Mouse (Mus musculus) liver, embryonic 11.5 days (tissue): Measurements from ENCODE around the gene Tacstd2. TPM values are rescaled to one million over a fixed set of nuclear protein-coding genes. Genes with fewer than 3 reads are reported as not detected.
"Not testable (repeated sequence)": the region's sequence is repeated elsewhere in the genome, so short reads cannot be mapped to it uniquely, and the experiment has no call there.

Experiments used
- ATAC-seq: fragments of 200-750 bp; cut with Nextera tagmentation; replicated peaks from 2 replicates; pipeline ENCODE4 v1.8.0; 2017; ENCODE audit warnings: moderate number of reproducible peaks, mild to moderate bottlenecking, moderate TSS enrichment, moderate library complexity; ENCODE audit not compliant: low FRiP score
- DNase-seq: peaks from one replicate; pipeline ENCODE4 v3.0.0-alpha.2; 2017; ENCODE audit warnings: low spot score
- H3K27ac ChIP-seq: fragments of 300-500 bp; sonication (generic); 2 replicates; pipeline ENCODE4 v1.5.1; 2014; ENCODE audit warnings: mild to moderate bottlenecking, low read depth, low read length, control low read depth
- H3K27me3 ChIP-seq: fragments of 300-500 bp; sonication (generic); replicated peaks from 2 replicates; pipeline ENCODE4 v1.6.1; 2014; ENCODE audit warnings: low read length, mixed read lengths; ENCODE audit not compliant: control insufficient read depth, insufficient read depth
- H3K36me3 ChIP-seq: fragments of 300-500 bp; sonication (generic); 2 replicates; pipeline ENCODE4 v1.6.1; 2014; ENCODE audit warnings: mild to moderate bottlenecking, low read length, moderate library complexity, mixed read lengths; ENCODE audit not compliant: control insufficient read depth, insufficient read depth
- H3K4me1 ChIP-seq: fragments of 300-500 bp; sonication (generic); replicated peaks from 2 replicates; pipeline ENCODE4 v1.6.1; 2014; ENCODE audit warnings: low read length, mixed read lengths; ENCODE audit not compliant: control insufficient read depth, insufficient read depth
- H3K4me2 ChIP-seq: fragments of 300-500 bp; sonication (generic); 2 replicates; pipeline ENCODE4 v1.6.1; 2014; ENCODE audit warnings: mild to moderate bottlenecking, control low read depth, moderate library complexity
- H3K4me3 ChIP-seq: fragments of 300-500 bp; sonication (generic); 2 replicates; pipeline ENCODE4 v1.5.1; 2014; ENCODE audit warnings: low read depth, low read length, control low read depth
- H3K9ac ChIP-seq: fragments of 300-500 bp; sonication (generic); 2 replicates; pipeline ENCODE4 v1.6.1; 2014; ENCODE audit warnings: low read depth, low read length, control low read depth
- H3K9me3 ChIP-seq: fragments of 300-500 bp; sonication (generic); 2 replicates; pipeline ENCODE4 v1.6.1; 2016; ENCODE audit warnings: low read length, inconsistent platforms, mixed read lengths; ENCODE audit not compliant: control insufficient read depth
- WGBS: fragments of 180-500 bp; shearing (Covaris S2); extraction: QIAGEN DNeasy Blood & Tissue Kit; methylation state at CpG from one replicate; pipeline ENCODE4 v1.1.7; 2014; 5-methylcytosine and 5-hydroxymethylcytosine counted together
- polyA plus RNA-seq: library from polyadenylated mRNA; unstranded; fragments of >200 nt; fragmentation: Nextera tagmentation; extraction: Ambion mirVana; gene quantifications from 2 replicates; pipeline ENCODE4 v1.2.1, GENCODE M21; 2014

Tacstd2 gene
- polyA plus RNA-seq, 1 experiment from 2014 or later, result 3.4 TPM

DNA sequence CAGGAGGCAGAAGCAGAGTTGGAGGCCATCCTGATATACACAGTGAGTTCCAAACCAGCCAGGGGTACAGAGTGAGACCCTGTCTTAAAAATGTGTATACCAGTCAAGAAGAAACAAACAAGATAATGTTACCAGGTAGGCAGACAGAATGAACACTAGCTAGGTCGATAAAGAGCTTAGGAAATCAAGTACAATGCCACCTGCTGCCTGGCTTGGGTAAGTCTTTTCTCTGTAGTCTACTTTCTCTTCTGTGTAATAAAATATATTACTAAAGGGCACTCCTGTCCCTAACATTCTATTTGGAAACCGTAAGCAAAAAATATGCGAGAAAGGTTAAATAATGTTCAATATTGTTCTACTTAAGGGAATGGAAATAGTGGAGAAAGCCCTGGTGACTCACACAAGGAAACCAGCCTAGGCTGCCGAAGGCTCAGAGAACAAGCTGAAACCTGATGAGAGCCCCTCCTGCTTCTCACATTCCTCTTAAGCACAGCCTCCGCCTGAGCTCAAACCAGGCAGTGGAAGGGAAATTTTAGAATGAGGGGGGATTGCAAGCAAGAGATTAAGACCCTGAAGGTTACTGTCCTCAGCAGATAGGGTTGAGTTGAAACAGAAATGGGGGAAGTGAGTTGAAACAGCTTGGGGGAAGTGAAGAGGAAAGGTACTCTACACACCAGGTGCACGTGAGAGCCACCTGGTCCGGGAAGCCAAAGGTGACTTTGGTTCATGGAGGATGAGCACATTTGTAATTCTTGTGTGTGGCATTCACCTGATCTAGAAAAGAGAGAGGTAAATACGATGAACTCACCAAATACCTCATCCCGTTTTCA, 4.4 kb downstream of the Tacstd2 start:
- 49% methylated on average over 9 of the region's 9 CpGs for WGBS
- Histone ChIP-seq H3K27me3 (peaks cover 42% of the 10 kb centered on the region), H3K9ac (no peak overlapping the region), H3K9me3 (no peaks in the 10 kb centered on the region), H3K4me3 (no peak overlapping the region), H3K4me2 (no peak overlapping the region), H3K36me3 (no peaks in the 10 kb centered on the region), H3K4me1 (0 out of 2 replicates have a peak, but pooled peaks cover 3% of the 10 kb centered on the region), H3K27ac (no peak overlapping the region)
- DNase-seq, result no peak
- no peak for ATAC-seq

DNA sequence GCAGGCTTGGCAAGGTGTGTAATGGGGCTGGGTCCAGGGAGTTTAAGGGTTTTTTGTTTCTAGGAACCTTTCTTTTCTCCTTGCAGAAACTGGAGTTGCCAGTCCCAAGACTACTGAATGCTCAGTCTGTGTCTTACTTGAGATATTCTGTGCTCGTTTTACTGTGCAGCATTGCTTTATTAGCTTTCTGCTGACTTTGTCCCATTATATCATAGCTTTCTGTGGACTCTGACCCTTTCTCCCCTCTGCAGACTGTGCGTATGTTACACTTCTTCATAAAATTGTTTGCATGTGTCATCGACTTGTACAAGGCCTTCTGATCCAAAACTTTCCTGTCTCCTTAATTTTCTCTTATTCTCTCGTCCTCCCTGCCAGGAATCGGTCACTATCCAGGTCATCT, 9.2 kb downstream of the Tacstd2 start:
- Histone ChIP-seq H3K4me1 (no peaks in the 10 kb centered on the region), H3K27me3 (no peaks in the 10 kb centered on the region), H3K9me3 (no peaks in the 10 kb centered on the region), H3K27ac (no peak overlapping the region), H3K36me3 (no peaks in the 10 kb centered on the region), H3K9ac (no peak overlapping the region), H3K4me3 (no peak overlapping the region), H3K4me2 (no peak overlapping the region)
- 77% methylated on average over 5 of the region's 5 CpGs for WGBS
- DNase-seq (no peak), ATAC-seq (no peak)

- ATAC-seq (no peak), DNase-seq (no peak)
- no peak overlapping the region for H3K4me3 ChIP-seq
- H3K4me1 ChIP-seq, result no peaks in the 10 kb centered on the region
- no peak overlapping the region for H3K4me2 ChIP-seq
- H3K27ac ChIP-seq, result no peak overlapping the region
- no peaks in the 10 kb centered on the region for H3K27me3 ChIP-seq
- no peaks in the 10 kb centered on the region for H3K36me3 ChIP-seq
- H3K9me3 ChIP-seq, result no peaks in the 10 kb centered on the region
- no peak overlapping the region for H3K9ac ChIP-seq
These were observed 24.8 kb downstream of the Tacstd2 start for GRCm38 (mm10) chr6:67510752-67511151.

DNA sequence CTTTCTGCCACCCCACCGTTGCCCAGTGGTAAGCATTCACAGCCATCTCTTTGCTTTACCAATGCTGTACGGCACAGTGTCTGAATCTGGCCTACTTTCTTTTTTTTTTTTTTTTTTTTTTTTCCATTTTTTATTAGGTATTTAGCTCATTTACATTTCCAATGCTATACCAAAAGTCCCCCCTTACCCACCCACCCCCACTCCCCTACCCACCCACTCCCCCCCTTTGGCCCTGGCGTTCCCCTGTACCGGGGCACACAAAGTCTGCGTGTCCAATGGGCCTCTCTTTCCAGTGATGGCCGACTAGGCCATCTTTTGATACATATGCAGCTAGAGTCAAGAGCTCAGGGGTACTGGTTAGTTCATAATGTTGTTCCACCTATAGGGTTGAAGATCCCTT, 33.7 kb downstream of the Tacstd2 start:
- not testable (repeated sequence) for H3K9me3 ChIP-seq, H3K36me3 ChIP-seq, ATAC-seq, H3K9ac ChIP-seq, H3K27ac ChIP-seq, H3K4me2 ChIP-seq, H3K27me3 ChIP-seq, DNase-seq, H3K4me3 ChIP-seq, H3K4me1 ChIP-seq
- 81% methylated on average over 2 of the region's 6 CpGs for WGBS

DNA sequence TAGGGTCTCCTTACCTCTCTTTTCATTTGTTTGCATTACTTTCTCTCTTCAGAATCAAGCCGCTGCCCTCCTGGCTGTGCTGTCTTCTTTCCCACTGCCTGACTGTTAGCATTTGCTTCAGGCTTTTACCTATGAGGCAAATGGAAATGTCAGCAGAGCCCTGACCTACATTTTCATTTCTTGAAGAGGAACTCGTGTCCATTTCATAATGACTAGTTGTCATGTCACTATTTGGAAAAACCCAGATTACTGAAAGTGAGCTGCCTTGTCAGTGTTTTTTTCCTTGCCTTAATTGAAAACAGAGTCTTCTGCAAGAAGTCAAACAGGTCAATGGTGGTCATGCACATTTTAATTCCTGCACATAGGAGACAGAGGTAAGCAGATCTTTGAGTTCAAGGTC, 43.8 kb downstream of the Tacstd2 start, which contains the start of gene Il23r:
Gene Il23r, minus strand, starts transcription at position 101 of the 400 bp plus-strand sequence.
- Histone ChIP-seq H3K4me2 (no peak within 1 kb of the TSS), H3K9me3 (no peaks in the 10 kb centered on the region), H3K9ac (no peak within 1 kb of the TSS), H3K27ac (no peak within 1 kb of the TSS), H3K4me3 (no peak within 1 kb of the TSS), H3K27me3 (no peaks in the 10 kb centered on the region), H3K4me1 (no peaks in the 10 kb centered on the region), H3K36me3 (no peaks in the 10 kb centered on the region)
- no peak for ATAC-seq
- DNase-seq, result no peak
- WGBS, result 74% methylated on average over 2 of the region's 2 CpGs

Other genes starting within 250 kb of the Tacstd2 start
- 0.25 and 0.53 TPM in 2 replicates for gene Il12rb2, start 159.6 kb downstream of the Tacstd2 start, polyA plus RNA-seq
- not detected in 2 replicates for gene Il23r, start 43.9 kb downstream of the Tacstd2 start, polyA plus RNA-seq